Mouse (Mus musculus): Measurements from ENCODE around the gene Ppm1b.
A peak's percentile ranks its signal among the peaks of the same experiment; 100 is the strongest.

The Ppm1b gene

GRCm38 (mm10) chr17:84958411-84958911 lies 1.9 kb downstream of the Ppm1b start:
- no peak for DNase-seq (ENCODE audit: low read depth, low spot score)

- DNase-seq (ENCODE audit: low read depth, low spot score): no peak
Measured at GRCm38 (mm10) chr17:84958986-84959664, 2.6 kb downstream of the Ppm1b start.

- DNase-seq (ENCODE audit: low read depth, low spot score): no peak
Measured at GRCm38 (mm10) chr17:84959665-84960020, 3.1 kb downstream of the Ppm1b start.

- no peak for DNase-seq (ENCODE audit: low read depth, low spot score)
Measured at GRCm38 (mm10) chr17:84960136-84960535, 3.6 kb downstream of the Ppm1b start.

DNA sequence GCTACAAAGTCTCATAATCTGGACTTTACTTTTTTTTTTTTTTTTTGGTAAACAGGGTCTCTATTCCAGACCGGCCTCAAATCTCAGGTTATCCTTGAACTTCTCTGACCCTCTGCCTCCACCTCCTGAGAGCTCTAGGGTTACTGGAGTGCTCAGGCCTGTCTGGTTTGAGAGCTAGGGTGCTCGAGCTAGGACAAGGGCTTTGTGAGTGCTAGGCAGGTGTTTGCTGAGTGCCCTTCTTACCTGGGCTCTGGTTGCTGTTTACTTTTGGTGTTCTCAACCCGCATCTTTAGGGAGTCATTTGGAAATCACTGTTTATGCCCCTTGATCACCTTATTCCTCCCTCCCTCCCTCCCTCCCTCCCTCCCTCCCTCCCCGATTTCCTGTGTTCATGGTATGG lies 5.5 kb downstream of the Ppm1b start:
- DNase-seq (ENCODE audit: low read depth, low spot score): no peak

GRCm38 (mm10) chr17:84963651-84964050 lies 7.1 kb downstream of the Ppm1b start:
- no peak for DNase-seq (ENCODE audit: low read depth, low spot score)

DNA sequence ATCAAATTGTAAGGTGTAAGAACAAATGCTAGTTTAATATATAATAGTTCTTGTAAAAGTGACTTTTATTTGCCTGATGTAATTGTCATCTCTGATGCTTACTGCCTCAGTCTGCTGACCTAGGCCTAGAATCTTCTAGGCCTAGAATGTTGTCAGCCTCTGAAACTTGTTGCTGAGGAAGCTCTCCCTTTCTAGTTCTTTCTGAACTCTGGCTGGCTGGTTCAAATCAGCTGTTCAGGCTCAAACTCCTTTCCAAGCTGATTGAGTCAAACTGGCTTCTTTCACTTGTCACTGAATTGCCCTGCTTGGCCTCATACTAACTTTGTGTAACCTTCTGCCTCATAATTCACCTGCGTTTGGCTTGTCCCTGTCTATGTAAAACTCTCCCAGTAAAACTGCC lies 9.7 kb downstream of the Ppm1b start:
- DNase-seq (ENCODE audit: low read depth, low spot score): no peak

- no peak for DNase-seq (ENCODE audit: low read depth, low spot score)
Measured at GRCm38 (mm10) chr17:84967045-84967444, 10.5 kb downstream of the Ppm1b start.

DNA sequence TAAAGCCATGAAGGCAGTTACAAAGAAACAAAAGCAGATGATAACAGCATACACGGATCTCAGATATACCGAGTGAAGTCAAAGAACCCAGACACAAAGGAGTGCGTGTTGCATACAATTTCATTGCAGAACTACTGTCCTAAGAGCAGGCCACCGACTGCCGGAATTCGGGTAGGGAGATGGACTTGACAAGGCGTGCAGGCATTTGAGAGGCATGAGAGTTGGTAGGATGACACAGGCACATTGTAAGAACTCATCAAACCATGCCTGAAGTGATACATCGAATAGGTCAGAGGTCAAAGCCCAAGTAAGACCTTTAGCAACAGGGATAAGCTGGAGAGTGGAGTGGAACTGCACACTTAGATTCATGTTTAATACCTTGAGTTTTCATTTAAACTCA lies 13.4 kb downstream of the Ppm1b start:
- no peak for DNase-seq (ENCODE audit: low read depth, low spot score)

GRCm38 (mm10) chr17:84981721-84982120 lies 25.2 kb downstream of the Ppm1b start:
- no peak for DNase-seq (ENCODE audit: low read depth, low spot score)

DNA sequence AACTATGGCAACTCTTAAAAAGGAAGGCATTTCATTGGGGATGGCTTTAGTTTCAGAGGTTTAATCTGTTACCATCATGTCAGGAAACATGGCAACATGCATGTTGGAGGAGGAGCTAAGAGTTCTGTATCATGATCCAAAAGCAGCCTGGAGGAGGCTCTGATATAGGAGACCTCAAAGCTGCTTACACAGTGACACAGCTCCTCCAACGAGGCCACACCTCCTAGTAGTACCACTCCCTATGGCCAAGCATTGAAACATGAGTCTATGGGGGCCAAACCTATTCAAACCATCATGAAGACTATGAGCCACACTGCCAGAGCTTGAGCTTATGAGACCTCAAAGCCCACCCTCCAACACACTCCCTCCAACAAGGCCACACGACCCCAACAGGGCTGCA lies 26.2 kb downstream of the Ppm1b start:
- DNase-seq (ENCODE audit: low read depth, low spot score): no peak

DNA sequence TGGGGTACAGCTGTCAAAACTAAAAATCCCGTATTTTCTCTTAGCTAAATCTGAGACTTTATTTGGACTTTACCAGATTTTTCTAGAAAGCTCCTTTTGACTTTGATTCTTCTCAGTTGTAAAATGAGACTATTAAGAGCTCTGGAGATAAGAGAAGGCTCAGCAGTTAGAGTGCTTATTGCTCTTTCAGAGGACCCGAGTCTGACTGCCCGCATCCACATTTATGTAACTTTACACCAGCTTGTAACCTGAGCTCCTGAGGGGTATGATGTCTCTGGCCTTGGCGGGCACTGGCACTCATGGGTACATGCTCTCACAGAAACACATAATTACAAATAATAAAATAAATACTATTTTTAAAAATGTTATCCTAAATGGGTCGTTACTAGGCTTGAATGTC lies 29.8 kb downstream of the Ppm1b start:
- DNase-seq (ENCODE audit: low read depth, low spot score): no peak

DNA sequence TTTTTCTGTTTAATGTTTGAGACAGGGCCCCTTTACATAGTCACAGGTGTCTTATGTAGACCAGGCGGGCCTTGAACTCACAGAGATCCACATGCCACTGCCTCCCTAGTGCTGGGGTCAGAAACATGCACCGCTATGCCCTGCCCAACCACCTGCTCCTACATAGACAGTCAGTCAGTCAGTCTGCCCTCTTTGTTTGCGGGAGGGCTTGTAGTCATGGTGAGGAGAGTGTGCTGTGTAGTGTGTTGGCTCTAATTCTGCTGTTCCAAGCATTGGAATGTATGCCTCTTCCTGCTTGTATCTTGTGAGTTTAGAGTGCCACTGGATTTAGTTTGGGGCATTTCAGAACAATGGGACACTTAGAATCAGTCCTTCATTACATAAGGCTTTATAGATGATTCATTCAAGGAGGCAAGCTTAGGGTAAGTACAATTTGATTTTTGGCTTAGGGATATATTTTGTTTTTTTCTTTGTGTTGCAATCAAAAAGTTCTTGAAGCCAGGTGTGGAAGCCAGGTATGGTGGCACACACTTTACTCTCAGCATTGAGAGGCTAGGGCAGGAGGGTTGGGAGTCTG lies 31.4 kb downstream of the Ppm1b start:
- DNase-seq (ENCODE audit: low read depth, low spot score): no peak

- no peak for DNase-seq (ENCODE audit: low read depth, low spot score)
Measured at GRCm38 (mm10) chr17:84988514-84988913, 32.0 kb downstream of the Ppm1b start.

DNA sequence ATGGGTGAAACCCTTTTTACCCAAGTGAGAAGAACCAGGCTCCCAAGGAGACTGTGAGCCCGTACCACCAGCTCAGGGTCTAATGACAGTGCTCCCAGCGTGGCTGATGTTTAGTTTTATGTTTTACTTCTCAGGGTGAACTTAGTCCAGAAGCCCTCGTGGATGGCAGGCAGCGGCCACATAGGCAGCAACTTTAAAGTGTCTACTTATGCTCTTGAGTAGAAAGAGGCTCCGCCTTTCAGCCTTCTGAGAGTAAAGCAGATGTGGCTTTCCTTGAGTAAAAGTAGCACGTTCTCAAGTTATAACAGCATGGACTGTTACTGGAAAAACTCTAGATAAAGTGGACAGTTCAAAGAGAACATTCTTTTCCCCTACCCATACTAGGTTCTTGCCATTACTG lies 39.3 kb downstream of the Ppm1b start:
- no peak for DNase-seq (ENCODE audit: low read depth, low spot score)

- DNase-seq (ENCODE audit: low read depth, low spot score): no peak
Measured at GRCm38 (mm10) chr17:84997639-84998038, 41.1 kb downstream of the Ppm1b start.

GRCm38 (mm10) chr17:84999636-85000035 lies 43.1 kb downstream of the Ppm1b start:
- peak; percentile 18 for DNase-seq (ENCODE audit: low read depth, low spot score)

- no peak for DNase-seq (ENCODE audit: low read depth, low spot score)
Measured at GRCm38 (mm10) chr17:85013485-85013884, 56.9 kb downstream of the Ppm1b start.

DNA sequence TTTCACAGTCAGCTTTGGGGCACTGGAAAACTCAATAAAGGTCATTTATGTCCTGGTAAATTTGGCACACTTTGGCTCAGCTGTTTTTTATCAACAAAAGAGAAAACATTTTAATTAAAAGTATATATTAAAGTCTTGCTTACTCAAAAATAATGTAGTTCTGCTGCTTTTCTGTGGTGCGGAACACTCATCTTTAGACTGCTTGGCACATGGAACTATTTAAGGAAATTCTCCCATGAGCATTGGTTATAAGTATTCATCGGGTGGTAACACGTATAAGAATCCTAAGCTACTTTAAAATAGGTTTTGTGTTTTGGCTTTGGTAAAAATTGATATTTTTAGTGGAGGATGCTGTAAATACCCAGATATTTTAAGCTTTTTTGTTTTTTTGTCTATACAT lies 58.1 kb downstream of the Ppm1b start:
- no peak for DNase-seq (ENCODE audit: low read depth, low spot score)

- DNase-seq (ENCODE audit: low read depth, low spot score): no peak
Measured at GRCm38 (mm10) chr17:85018344-85018743, 61.8 kb downstream of the Ppm1b start.

GRCm38 (mm10) chr17:85018794-85019193 lies 62.3 kb downstream of the Ppm1b start:
- DNase-seq (ENCODE audit: low read depth, low spot score): no peak

DNA sequence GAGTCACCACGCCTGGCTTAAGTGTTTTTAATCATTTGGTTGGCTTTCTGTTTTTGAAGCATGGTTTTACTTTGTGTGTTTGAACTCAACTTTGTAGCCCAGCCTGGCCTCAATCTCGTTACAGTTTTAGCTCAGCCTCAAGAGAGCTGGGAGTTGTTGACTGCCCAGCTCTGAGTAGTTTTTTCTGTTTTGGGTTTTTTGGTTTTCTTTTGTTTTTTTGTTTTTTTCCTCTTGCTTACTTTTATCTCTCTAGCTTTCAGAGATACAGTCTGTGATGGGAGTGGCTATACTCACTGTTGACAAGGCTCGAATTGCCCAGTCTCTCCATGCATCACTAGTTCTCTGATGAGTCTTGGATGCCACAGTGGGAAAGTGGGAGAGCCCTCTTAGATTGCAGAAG lies 63.8 kb downstream of the Ppm1b start:
- no peak for DNase-seq (ENCODE audit: low read depth, low spot score)

Data from telencephalon, adult 2 months (tissue).